Mouse (Mus musculus) thymus, adult 2 months (tissue): ENCODE results near the gene Actr8. TPM values are rescaled to one million over a fixed set of nuclear protein-coding genes. Genes with fewer than 3 reads are reported as not detected.

Experiments
- DNase-seq: peaks from one replicate; pipeline ENCODE4 v3.0.0; 2021
- H3K27ac ChIP-seq: fragments of 200-500 bp; 2 replicates; pipeline ENCODE4 v1.5.1; 2012; ENCODE audit warnings: low read length, control low read depth; ENCODE audit not compliant: control insufficient read depth, insufficient read depth
- H3K27me3 ChIP-seq: fragments of 200-500 bp; 2 replicates; pipeline ENCODE4 v1.6.1; 2012; ENCODE audit warnings: mild to moderate bottlenecking, low read length, moderate library complexity, mixed read lengths; ENCODE audit not compliant: control insufficient read depth, insufficient read depth
- H3K36me3 ChIP-seq: fragments of 200-500 bp; 2 replicates; pipeline ENCODE4 v1.6.1; 2012; ENCODE audit warnings: mild to moderate bottlenecking, low read length, moderate library complexity; ENCODE audit not compliant: control insufficient read depth, insufficient read depth
- H3K4me1 ChIP-seq: fragments of 200-500 bp; replicated peaks from 2 replicates; pipeline ENCODE4 v1.6.1; 2012; ENCODE audit warnings: low read length; ENCODE audit not compliant: control insufficient read depth, insufficient read depth
- H3K4me3 ChIP-seq: fragments of 200-500 bp; 2 replicates; pipeline ENCODE4 v1.5.1; 2012; ENCODE audit warnings: mild to moderate bottlenecking, low read length, control low read depth, moderate library complexity; ENCODE audit not compliant: control insufficient read depth, insufficient read depth
- CTCF ChIP-seq: fragments of 200-500 bp; IDR thresholded peaks from 2 replicates; pipeline ENCODE4 v1.5.1; 2012; ENCODE audit warnings: mild to moderate bottlenecking, control low read depth, low read length, moderate library complexity, borderline replicate concordance; ENCODE audit not compliant: control insufficient read depth, poor library complexity, insufficient read depth; ENCODE audit errors: extremely low read depth
- POLR2A ChIP-seq: fragments of 200-500 bp; IDR thresholded peaks from 2 replicates; pipeline ENCODE4 v1.6.1; 2012; ENCODE audit warnings: mild to moderate bottlenecking, low read length, control low read depth, moderate library complexity; ENCODE audit not compliant: control insufficient read depth, poor library complexity, insufficient read depth; ENCODE audit errors: extremely low read depth
- whole genome bisulfite sequencing: fragments of 180-500 bp; shearing (Covaris S2); methylation state at CpG from one replicate; pipeline ENCODE4 v1.1.7; 2018; 5-methylcytosine and 5-hydroxymethylcytosine counted together
- polyA plus RNA-seq: library from polyadenylated mRNA; depleted of rRNA; stranded (reverse); fragments of >200 nt; gene quantifications from 2 replicates; pipeline ENCODE4 v1.2.3, GENCODE M21; 2012

Actr8 gene
- polyA plus RNA-seq, 1 experiment, result 30.2 TPM

DNA sequence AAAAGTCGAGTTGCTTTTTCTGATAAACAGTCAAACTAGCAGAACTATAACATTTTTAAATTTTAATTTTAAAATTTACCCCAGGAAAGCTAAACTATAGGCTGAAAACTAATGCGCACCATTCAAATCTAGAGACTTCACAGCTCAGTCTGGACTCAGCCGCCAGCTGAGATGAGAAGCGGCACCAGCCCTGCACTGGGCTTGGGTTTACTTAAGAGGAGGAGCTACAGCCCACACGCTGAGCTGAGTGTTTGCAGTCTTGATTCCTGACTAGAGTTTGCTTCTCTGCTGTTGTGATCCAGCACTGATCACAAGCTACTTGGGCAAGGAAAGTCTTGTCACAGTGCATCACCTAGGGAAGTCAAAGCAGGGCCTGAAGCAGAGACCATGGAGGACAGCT lies 6.1 kb upstream of the Actr8 start:
- H3K36me3 ChIP-seq, result peaks cover 37% of the 10 kb centered on the region

GRCm38 (mm10) chr14:29976927-29977326 lies 1.2 kb upstream of the Actr8 start:
- Histone ChIP-seq H3K4me1 (peaks cover 3% of the 10 kb centered on the region), H3K4me3 (no peak overlapping the region), H3K27me3 (no peaks in the 10 kb centered on the region), H3K36me3 (peaks cover 37% of the 10 kb centered on the region), H3K27ac (no peak overlapping the region)
- DNase-seq, result no peak
- 95% methylated on average over 6 of the region's 6 CpGs for WGBS
- TF ChIP-seq POLR2A (no peak), CTCF (no peak)

More for the DNA sequence above, 6.1 kb upstream of the Actr8 start:
- DNase-seq, result no peak
- Histone ChIP-seq H3K27me3 (no peaks in the 10 kb centered on the region), H3K4me1 (peaks cover 11% of the 10 kb centered on the region), H3K27ac (no peak overlapping the region), H3K4me3 (no peak overlapping the region)
- 96% methylated on average over 5 of the region's 5 CpGs for WGBS
- TF ChIP-seq POLR2A, result no peak
- TF ChIP-seq CTCF, result no peak

DNA sequence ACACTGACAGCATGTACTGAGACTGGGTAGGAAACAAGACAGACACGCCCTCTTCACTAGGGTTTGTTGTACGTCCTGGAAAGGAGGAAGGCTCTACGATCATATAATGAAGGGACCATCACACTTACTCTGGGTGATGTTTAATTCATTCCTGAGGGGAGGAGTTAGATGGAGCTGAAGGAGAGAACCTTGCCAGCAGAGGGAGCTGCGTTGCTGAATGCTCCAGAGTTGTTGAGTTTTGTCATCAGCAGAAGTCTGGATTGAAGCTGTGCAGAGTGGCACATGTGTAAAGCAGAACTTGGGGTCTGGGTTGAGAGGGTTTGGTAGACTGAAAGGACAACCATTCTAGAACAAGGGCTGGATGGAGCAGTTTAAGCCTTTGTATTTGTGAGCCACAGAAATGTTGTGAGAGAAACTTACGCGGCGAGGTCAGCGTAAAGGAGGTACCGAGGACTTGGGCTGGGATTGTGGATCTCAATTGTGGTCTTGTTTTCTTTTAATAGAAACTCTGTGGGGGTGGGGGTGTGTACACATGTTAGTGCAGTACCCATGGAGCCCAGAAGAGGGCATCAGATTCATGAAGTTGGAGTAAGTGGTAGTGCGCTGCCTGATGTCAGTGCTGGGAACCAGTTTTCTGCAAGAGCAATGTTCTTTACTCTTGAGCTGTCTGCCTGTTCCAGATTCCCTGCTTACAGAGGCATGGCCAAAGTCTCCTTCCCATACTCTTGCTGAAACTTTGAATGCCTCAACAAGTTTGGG lies 2.5 kb downstream of the Actr8 start:
- TF ChIP-seq CTCF, result no peak
- no peak for TF ChIP-seq POLR2A
- DNase-seq, result peak; percentile 39
- 88% methylated on average over 10 of the region's 10 CpGs for WGBS

GRCm38 (mm10) chr14:29986096-29986495 lies 8.0 kb downstream of the Actr8 start:
- no peak overlapping the region for H3K27ac ChIP-seq
- H3K4me1 ChIP-seq, result no peaks in the 10 kb centered on the region
- WGBS, result 96% methylated on average over 4 of the region's 4 CpGs
- no peak overlapping the region for H3K4me3 ChIP-seq
- peaks cover 97% of the 10 kb centered on the region for H3K36me3 ChIP-seq
- no peak for TF ChIP-seq POLR2A
- no peak for TF ChIP-seq CTCF
- H3K27me3 ChIP-seq, result no peaks in the 10 kb centered on the region
- no peak for DNase-seq

More for the DNA sequence above, 2.5 kb downstream of the Actr8 start:
- H3K27ac ChIP-seq, result no peak overlapping the region
- no peaks in the 10 kb centered on the region for H3K27me3 ChIP-seq
- peaks cover 3% of the 10 kb centered on the region for H3K4me1 ChIP-seq
- peaks cover 43% of the 10 kb centered on the region for H3K36me3 ChIP-seq
- H3K4me3 ChIP-seq, result no peak overlapping the region

DNA sequence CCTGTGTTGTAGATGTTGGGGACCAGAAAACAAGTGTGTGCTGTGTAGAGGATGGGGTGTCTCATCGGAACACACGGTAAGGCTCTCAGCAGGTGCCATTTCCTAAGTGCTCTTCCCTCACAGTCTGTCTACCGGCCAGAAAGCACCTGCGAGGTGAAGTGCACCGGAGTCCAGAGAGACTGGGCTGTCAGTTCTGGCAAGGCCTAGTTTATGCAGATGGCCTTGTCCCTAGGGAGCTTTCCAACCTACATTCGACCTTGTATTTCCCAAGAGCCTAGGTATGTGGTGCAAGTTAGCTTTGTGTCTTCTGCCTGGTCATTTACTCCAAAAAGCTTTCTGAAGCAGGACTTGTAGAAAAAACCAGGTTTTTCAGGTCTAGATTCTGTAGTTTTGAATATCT lies 9.1 kb downstream of the Actr8 start:
- H3K4me1 ChIP-seq, result no peaks in the 10 kb centered on the region
- peaks cover 95% of the 10 kb centered on the region for H3K36me3 ChIP-seq
- TF ChIP-seq CTCF (no peak), POLR2A (no peak)
- no peak for DNase-seq
- WGBS, result 93% methylated on average over 6 of the region's 6 CpGs
- no peak overlapping the region for H3K27ac ChIP-seq
- H3K27me3 ChIP-seq, result no peaks in the 10 kb centered on the region
- H3K4me3 ChIP-seq, result no peak overlapping the region

DNA sequence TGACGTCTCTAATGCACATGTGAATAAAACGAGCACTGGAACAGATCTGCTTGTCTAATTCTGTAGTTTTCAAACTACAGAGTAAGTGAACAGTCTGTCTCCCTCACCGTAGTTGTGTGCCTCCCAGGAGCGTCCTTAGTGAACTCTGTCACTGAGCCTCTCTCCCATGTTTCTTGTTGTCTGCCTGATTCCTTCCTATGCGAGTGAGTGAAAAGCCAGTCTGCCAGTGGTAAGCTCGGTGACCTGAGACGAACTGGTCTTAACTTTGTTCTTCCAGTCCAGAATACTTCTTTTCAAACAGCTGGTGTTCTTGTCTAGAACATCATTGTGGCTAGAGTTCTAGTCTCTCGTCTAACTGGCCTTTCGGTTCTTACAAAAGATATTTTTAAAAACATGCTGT lies 9.6 kb downstream of the Actr8 start:
- no peak for DNase-seq
- Histone ChIP-seq H3K27me3 (no peaks in the 10 kb centered on the region), H3K4me1 (no peaks in the 10 kb centered on the region), H3K4me3 (no peak overlapping the region), H3K27ac (no peak overlapping the region), H3K36me3 (peaks cover 95% of the 10 kb centered on the region)
- TF ChIP-seq CTCF, result no peak
- TF ChIP-seq POLR2A, result no peak
- WGBS, result 98% methylated on average over 9 of the region's 9 CpGs

DNA sequence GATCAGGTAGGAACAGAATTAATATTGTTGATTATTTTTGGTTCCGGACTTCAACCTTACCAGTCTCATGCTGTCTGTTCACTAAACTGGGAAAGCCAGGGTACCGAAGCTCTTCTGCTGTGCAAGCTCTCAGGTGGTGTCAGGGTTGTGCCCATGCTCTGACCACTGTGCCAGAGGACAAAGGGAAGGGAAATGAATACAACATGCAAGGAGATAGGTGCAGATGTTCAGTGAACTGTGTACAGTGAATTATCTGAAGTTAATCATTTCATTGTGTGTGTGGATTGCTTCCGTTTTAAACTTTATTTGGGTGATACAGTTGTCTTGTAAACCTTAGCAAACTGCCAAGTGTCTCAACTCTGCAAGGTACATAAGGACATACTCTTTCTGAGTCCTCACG lies 10.2 kb downstream of the Actr8 start:
- TF ChIP-seq CTCF (no peak), POLR2A (no peak)
- no peaks in the 10 kb centered on the region for H3K27me3 ChIP-seq
- 96% methylated on average over 4 of the region's 4 CpGs for WGBS
- H3K4me3 ChIP-seq, result no peak overlapping the region
- no peak for DNase-seq
- no peak overlapping the region for H3K27ac ChIP-seq
- H3K36me3 ChIP-seq, result peaks cover 97% of the 10 kb centered on the region
- H3K4me1 ChIP-seq, result no peaks in the 10 kb centered on the region
